Mouse (Mus musculus) forebrain, embryonic 11.5 days (tissue): ENCODE data around the gene Gm10720. TPM values are rescaled to one million over a fixed set of nuclear protein-coding genes. Genes with fewer than 3 reads are reported as not detected.
"Not testable (repeated sequence)": the region's sequence is repeated elsewhere in the genome, so short reads cannot be mapped to it uniquely, and the experiment has no call there.

Experiments used
- ATAC-seq: fragments of 200-750 bp; cut with Nextera tagmentation; replicated peaks from 2 replicates; pipeline ENCODE4 v1.8.0; 2017; ENCODE audit warnings: moderate TSS enrichment; ENCODE audit not compliant: low FRiP score
- DNase-seq: peaks from one replicate; pipeline ENCODE4 v3.0.0-alpha.2; 2017; ENCODE audit warnings: low spot score
- H3K27ac ChIP-seq: fragments of 300-500 bp; sonication (generic); 2 replicates; pipeline ENCODE4 v1.5.1; 2014; ENCODE audit warnings: low read depth, low read length
- H3K27me3 ChIP-seq: fragments of 300-500 bp; sonication (generic); 2 replicates; pipeline ENCODE4 v1.6.1; 2014; ENCODE audit warnings: mild to moderate bottlenecking, low read length, mixed read lengths; ENCODE audit not compliant: control insufficient read depth, insufficient read depth
- H3K36me3 ChIP-seq: fragments of 300-500 bp; sonication (generic); 2 replicates; pipeline ENCODE4 v1.6.1; 2014; ENCODE audit warnings: mild to moderate bottlenecking, low read length, moderate library complexity, mixed read lengths; ENCODE audit not compliant: control insufficient read depth, insufficient read depth
- H3K4me1 ChIP-seq: fragments of 300-500 bp; sonication (generic); replicated peaks from 2 replicates; pipeline ENCODE4 v1.6.1; 2014; ENCODE audit warnings: low read length, mixed read lengths; ENCODE audit not compliant: control insufficient read depth, insufficient read depth
- H3K4me2 ChIP-seq: fragments of 300-500 bp; sonication (generic); 2 replicates; pipeline ENCODE4 v1.6.1; 2014; ENCODE audit warnings: low read depth, mild to moderate bottlenecking, low read length, moderate library complexity, mixed read lengths; ENCODE audit not compliant: severe bottlenecking
- H3K4me3 ChIP-seq: fragments of 300-500 bp; sonication (generic); 2 replicates; pipeline ENCODE4 v1.5.1; 2014; ENCODE audit warnings: low read depth, low read length
- H3K9ac ChIP-seq: fragments of 300-500 bp; sonication (generic); 2 replicates; pipeline ENCODE4 v1.6.1; 2014; ENCODE audit warnings: low read length
- H3K9me3 ChIP-seq: fragments of 300-500 bp; sonication (generic); 2 replicates; pipeline ENCODE4 v1.6.1; 2016; ENCODE audit warnings: low read length, mixed read lengths; ENCODE audit not compliant: control insufficient read depth
- WGBS: fragments of 180-500 bp; shearing (Covaris S2); extraction: QIAGEN DNeasy Blood & Tissue Kit; methylation state at CpG from one replicate; pipeline ENCODE4 v1.1.7; 2014; 5-methylcytosine and 5-hydroxymethylcytosine counted together
- polyA plus RNA-seq: library from polyadenylated mRNA; unstranded; fragments of >200 nt; fragmentation: Nextera tagmentation; extraction: Ambion mirVana; gene quantifications from 2 replicates; pipeline ENCODE4 v1.2.1, GENCODE M21; 2014

The Gm10720 gene
- polyA plus RNA-seq, 1 experiment from 2014 or later, result not detected

GRCm38 (mm10) chr9:3009331-3009730, 6.1 kb upstream of the Gm10720 start:
- WGBS, result no CpG with 5 or more reads among the region's 5 CpGs
- H3K4me2 ChIP-seq, H3K36me3 ChIP-seq, H3K9ac ChIP-seq, H3K27ac ChIP-seq, H3K4me1 ChIP-seq, H3K4me3 ChIP-seq, H3K9me3 ChIP-seq, H3K27me3 ChIP-seq, DNase-seq: not testable (repeated sequence)
- ATAC-seq, result peak; percentile 42; the same call in 1 of the 2 replicates

GRCm38 (mm10) chr9:3012054-3012621, 3.3 kb upstream of the Gm10720 start:
- not testable (repeated sequence) for H3K36me3 ChIP-seq, H3K27ac ChIP-seq, H3K4me2 ChIP-seq, H3K9me3 ChIP-seq, H3K27me3 ChIP-seq, H3K4me1 ChIP-seq, H3K9ac ChIP-seq, H3K4me3 ChIP-seq, ATAC-seq, DNase-seq
- 91% methylated on average over 2 of the region's 7 CpGs for WGBS

GRCm38 (mm10) chr9:3012733-3013279, 2.6 kb upstream of the Gm10720 start, which contains the start of gene Gm10721:
TSS of gene Gm10721 (plus strand) at chr9:3013140.
- DNase-seq, H3K27me3 ChIP-seq, H3K36me3 ChIP-seq, H3K9ac ChIP-seq, H3K4me1 ChIP-seq, H3K9me3 ChIP-seq, H3K27ac ChIP-seq, H3K4me3 ChIP-seq, H3K4me2 ChIP-seq: not testable (repeated sequence)
- WGBS, result no CpG with 5 or more reads among the region's 11 CpGs
- peak; percentile 70 for ATAC-seq

- not testable (repeated sequence) for H3K27ac ChIP-seq, ATAC-seq, H3K4me2 ChIP-seq, H3K9me3 ChIP-seq, H3K9ac ChIP-seq, H3K27me3 ChIP-seq, DNase-seq, H3K4me3 ChIP-seq, H3K4me1 ChIP-seq, H3K36me3 ChIP-seq
- 72% methylated on average over 4 of the region's 6 CpGs for WGBS
Measured at GRCm38 (mm10) chr9:3015896-3016295, 442 bp downstream of the Gm10720 start.

GRCm38 (mm10) chr9:3017108-3017507, 1.7 kb downstream of the Gm10720 start, which contains the start of gene Gm10719:
TSS of gene Gm10719 (plus strand) at chr9:3017408.
- H3K9ac ChIP-seq, H3K4me2 ChIP-seq, ATAC-seq, DNase-seq, H3K4me1 ChIP-seq, H3K4me3 ChIP-seq, H3K9me3 ChIP-seq, H3K27ac ChIP-seq, H3K36me3 ChIP-seq, H3K27me3 ChIP-seq: not testable (repeated sequence)
- WGBS, result no CpG with 5 or more reads among the region's 9 CpGs

- not testable (repeated sequence) for ATAC-seq, H3K4me1 ChIP-seq, H3K36me3 ChIP-seq, H3K27me3 ChIP-seq, H3K9me3 ChIP-seq, H3K4me2 ChIP-seq, H3K4me3 ChIP-seq, DNase-seq, H3K9ac ChIP-seq, H3K27ac ChIP-seq
- WGBS, result 71% methylated on average over 9 of the region's 9 CpGs
Measured at GRCm38 (mm10) chr9:3018944-3019343, 3.5 kb downstream of the Gm10720 start.

GRCm38 (mm10) chr9:3019835-3020727, 4.6 kb downstream of the Gm10720 start:
- DNase-seq, H3K36me3 ChIP-seq, H3K4me2 ChIP-seq, H3K4me3 ChIP-seq, H3K27ac ChIP-seq, H3K9me3 ChIP-seq, H3K9ac ChIP-seq, H3K27me3 ChIP-seq, H3K4me1 ChIP-seq: not testable (repeated sequence)
- peak; percentile 57; the same call in 1 of the 2 replicates for ATAC-seq
- 72% methylated on average over 11 of the region's 19 CpGs for WGBS

- H3K27ac ChIP-seq, H3K4me3 ChIP-seq, H3K27me3 ChIP-seq, H3K4me1 ChIP-seq, H3K4me2 ChIP-seq, ATAC-seq, H3K9ac ChIP-seq, H3K9me3 ChIP-seq, H3K36me3 ChIP-seq: not testable (repeated sequence)
- 71% methylated on average over 9 of the region's 13 CpGs for WGBS
- peak; percentile 16 for DNase-seq
Measured at GRCm38 (mm10) chr9:3022316-3023008, 7.0 kb downstream of the Gm10720 start.
